Mouse (Mus musculus) ovary, adult 18-20 months (tissue): ENCODE data around the gene Zfp936.
"Not testable (repeated sequence)": the region's sequence is repeated elsewhere in the genome, so short reads cannot be mapped to it uniquely, and the experiment has no call there.

ENCODE experiments used
- DNase-seq: peaks from one replicate; pipeline ENCODE4 v3.0.0; 2022; ENCODE audit warnings: low spot score, mixed read lengths

Zfp936 gene

DNA sequence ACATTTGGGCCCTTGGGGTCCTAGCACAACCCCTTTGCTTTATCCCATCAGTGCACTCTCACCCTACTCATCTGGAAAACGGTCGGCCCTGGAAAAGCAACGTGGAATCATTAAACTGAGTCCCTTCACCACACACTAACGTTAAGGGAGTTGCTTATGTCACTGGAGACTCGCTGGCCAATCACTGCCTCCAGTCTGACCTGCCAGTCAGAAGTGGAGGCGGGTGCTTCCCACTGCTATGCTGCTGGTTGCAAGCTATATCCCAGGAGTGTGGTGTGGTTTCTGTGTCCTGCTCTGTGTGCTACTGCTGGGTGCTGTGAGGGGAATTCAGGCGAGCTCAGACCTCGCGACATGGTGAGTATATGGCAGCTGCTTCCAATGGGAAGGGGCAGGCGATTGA lies at the start of gene Zfp936:
Gene Zfp936, plus strand, starts transcription at position 301 of the 400 bp plus-strand sequence.
- DNase-seq: not testable (repeated sequence)

DNA sequence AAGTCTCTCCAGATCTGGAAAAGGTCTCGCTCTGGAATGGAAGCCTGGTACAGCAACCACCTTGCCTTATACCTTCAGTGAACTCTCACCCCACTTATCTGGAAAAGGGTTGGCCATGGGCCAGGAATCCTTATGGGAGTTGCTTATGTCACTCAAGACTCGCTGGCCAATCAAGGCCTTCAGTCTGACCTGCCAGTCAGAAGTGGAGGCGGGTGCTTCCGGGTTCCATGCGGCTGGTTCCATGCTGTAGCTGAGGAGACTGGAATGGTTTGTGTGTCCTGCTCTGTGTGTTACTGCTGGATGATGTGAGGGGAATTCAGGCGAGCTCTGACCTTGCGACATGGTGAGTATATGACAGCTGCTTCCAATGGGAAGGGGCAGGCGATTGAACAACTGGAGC lies 36.2 kb upstream of the Zfp936 start:
- no peak for DNase-seq

DNA sequence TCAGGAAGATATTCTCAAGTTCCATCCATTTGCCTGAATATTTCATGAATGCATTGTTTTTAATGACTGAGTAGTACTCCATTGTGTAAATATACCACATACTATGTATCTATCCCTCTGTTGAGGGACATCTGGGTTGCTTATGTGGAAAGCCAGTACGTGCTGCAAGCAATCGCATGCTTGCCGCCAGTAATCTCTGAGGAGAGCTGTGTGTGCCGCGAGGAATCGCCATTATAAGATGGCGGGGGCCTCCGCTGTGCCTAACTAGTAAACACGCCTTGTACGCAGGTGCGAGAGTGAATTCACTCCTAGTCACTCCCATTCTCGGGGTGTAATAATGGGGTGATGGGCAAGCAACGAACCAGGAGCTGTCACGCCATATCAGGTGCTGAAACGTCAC lies 14.7 kb downstream of the Zfp936 start:
- DNase-seq: not testable (repeated sequence)

DNA sequence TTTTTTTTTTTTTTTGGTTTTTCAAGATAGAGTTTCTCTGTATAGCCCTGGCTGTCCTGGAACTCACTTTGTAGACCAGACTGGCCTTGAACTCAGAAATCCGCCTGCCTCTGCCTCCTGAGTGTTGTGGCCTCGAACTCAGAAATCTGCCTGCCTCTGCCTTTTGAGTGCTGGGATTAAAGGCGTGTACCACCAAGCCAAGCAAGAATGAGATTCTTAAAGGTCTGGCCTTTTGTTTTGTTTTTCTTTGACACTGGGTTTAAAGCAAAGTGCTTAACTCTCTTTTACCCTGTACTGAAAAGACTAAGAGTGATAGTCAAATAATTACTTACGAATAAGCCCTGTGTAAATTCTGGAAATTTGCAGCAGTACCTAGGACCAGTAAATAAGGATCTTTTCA lies 50.1 kb downstream of the Zfp936 start:
- not testable (repeated sequence) for DNase-seq

- DNase-seq: not testable (repeated sequence)
Observed at GRCm38 (mm10) chr7:43167101-43167500, 53.1 kb downstream of the Zfp936 start.

DNA sequence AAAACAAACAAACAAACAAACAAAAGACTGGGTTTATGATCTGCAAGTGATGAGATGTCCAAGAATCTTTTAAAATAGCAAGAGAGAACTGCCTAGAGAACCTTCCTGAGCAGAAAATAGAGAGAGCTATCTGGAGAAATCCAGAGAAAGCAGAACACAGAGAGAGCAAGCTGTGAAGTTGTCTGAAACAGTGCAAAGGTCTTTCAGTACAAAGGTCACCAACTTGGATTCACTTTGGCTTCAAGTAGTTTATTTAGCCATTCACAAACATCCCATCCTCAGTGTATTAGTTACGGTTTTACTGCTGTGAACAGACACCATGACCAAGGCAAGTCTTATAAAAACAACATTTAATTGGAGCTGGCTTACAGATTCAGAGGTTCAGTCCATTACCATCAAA lies 53.8 kb downstream of the Zfp936 start:
- not testable (repeated sequence) for DNase-seq

GRCm38 (mm10) chr7:43168212-43168611 lies 54.2 kb downstream of the Zfp936 start:
- DNase-seq: not testable (repeated sequence)

DNA sequence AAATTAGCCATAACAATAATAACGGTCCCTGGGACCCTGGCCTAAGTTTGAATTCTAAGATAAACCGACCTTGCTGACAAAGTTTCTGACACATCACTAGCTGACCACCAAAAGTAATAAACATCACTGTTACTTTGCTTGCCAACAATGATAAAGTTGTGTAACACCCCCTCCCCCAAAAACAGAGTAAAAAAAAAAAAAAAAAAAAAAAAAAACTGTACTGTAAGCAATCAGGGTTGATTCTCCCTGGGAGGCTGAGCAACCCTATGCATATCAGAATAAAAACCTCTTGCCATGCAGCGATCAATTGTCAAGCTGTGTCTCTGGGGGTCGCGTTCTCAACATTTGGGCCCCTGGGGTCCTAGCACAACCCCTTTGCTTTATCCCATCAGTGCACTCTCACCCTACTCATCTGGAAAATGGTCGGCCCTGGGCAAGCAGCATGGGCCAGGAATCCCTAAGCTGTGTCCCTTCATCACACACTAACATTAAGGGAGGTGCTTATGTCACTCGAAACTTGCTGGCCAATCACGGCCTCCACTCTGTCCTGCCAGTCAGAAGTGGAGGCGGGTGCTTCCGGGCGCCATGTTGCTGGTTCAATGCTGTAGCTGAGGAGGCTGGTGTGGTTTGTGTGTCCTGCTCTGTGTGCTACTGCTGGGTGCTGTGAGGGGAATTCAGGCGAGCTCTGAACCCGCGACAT lies 63.1 kb downstream of the Zfp936 start:
- DNase-seq: no peak

- not testable (repeated sequence) for DNase-seq
Observed at GRCm38 (mm10) chr7:43213781-43214180, 99.8 kb downstream of the Zfp936 start.
